Mouse (Mus musculus): ENCODE data around the gene Osbpl9.

DNA sequence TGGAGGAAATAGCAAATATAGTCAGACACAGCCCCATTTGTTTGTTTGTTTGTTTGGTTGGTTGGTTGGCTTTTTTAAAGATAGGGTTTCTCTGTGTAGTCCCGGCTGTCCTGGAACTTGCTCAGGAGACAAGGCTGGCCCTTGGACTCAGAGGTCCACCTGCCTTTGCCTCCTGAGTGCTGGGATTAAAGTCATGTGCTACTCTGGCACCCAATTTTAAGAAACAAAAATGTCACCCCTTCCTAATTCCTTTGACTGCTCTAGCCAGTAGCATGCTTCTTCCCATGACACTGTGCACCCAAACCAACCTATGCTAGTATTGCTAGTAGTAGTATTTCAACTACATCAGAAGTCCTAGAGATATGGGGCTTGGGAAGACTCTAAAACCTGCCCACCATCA, 87.8 kb downstream of the Osbpl9 start:
- TF ChIP-seq CTCF (conservative IDR thresholded peaks at IDR 0.05 in 1 of 2, IDR thresholded peaks at IDR 0.05 in 1 of 2; ENCODE audit: low read depth in 2 of 2, low read length in 2 of 2) (no peak), SIN3A (IDR thresholded peaks at IDR 0.05; ENCODE audit: low read length) (no peak), ETS1 (conservative IDR thresholded peaks at IDR 0.05; ENCODE audit: low read depth, low read length) (no peak), NRF1 (IDR thresholded peaks at IDR 0.05; ENCODE audit: low read depth, low read length) (no peak), TCF12 (IDR thresholded peaks at IDR 0.05; ENCODE audit: low read depth, low read length) (no peak), POLR2A (IDR thresholded peaks at IDR 0.05; ENCODE audit: low read depth, low read length) (no peak), CHD2 (IDR thresholded peaks at IDR 0.05; ENCODE audit: low read length) (no peak), RAD21 (IDR thresholded peaks at IDR 0.05; ENCODE audit: low read depth, low read length) (no peak), ZC3H11A (IDR thresholded peaks at IDR 0.05; ENCODE audit: low read depth, low read length) (no peak), EP300 (IDR thresholded peaks at IDR 0.05; ENCODE audit: low read length) (no peak)

Data from CH12.LX (cell line).